Mouse (Mus musculus) heart, postnatal 25 days (tissue): ENCODE data around the gene 4933405L10Rik. TPM values are rescaled to one million over a fixed set of nuclear protein-coding genes. Genes with fewer than 3 reads are reported as not detected.
A peak's percentile ranks its signal among the peaks of the same experiment; 100 is the strongest.

Experiments used
- DNase-seq: peaks from one replicate; pipeline ENCODE4 v3.0.0; 2022; ENCODE audit warnings: low spot score
- intact Hi-C: fragments of 180-260 bp; cut with DNase I; formaldehyde crosslinking; loops from one replicate; pipeline ENCODE4 v1.15.1; 2025
- total RNA-seq, 2 experiments: library from RNA; stranded (reverse); gene quantifications; 2 replicates each; pipeline ENCODE4 v1.2.3; 2021

Gene 4933405L10Rik
- total RNA-seq, 2 experiments from 2014 or later = not detected

GRCm38 (mm10) chr8:105732186-105732585 is 24.7 kb downstream of the 4933405L10Rik start:
- intact Hi-C loops = no loop called here
- no peak for DNase-seq

GRCm38 (mm10) chr8:105739216-105739615 is 31.8 kb downstream of the 4933405L10Rik start:
- intact Hi-C loops = no loop called here
- no peak for DNase-seq

GRCm38 (mm10) chr8:105743301-105743700 is 35.8 kb downstream of the 4933405L10Rik start:
- no peak for DNase-seq
- intact Hi-C loops = no loop called here

GRCm38 (mm10) chr8:105750606-105751005 is 43.2 kb downstream of the 4933405L10Rik start:
- intact Hi-C loops = no loop called here
- DNase-seq = peak; percentile 15

GRCm38 (mm10) chr8:105753916-105754315 is 46.5 kb downstream of the 4933405L10Rik start:
- DNase-seq = no peak
- intact Hi-C loops = no loop called here

GRCm38 (mm10) chr8:105754688-105755087 is 47.2 kb downstream of the 4933405L10Rik start:
- DNase-seq = no peak
- intact Hi-C loops = loop anchor here (5.0 kb wide), 2 partner anchors 42 to 73 kb away; partner anchors contain the start of genes Ranbp10 and Tsnaxip1

- intact Hi-C loops = loop anchor here (5.0 kb wide), 2 partner anchors 46 to 69 kb away; partner anchors contain the start of genes Ranbp10 and Tsnaxip1
- no peak for DNase-seq
Observed at GRCm38 (mm10) chr8:105757796-105758276, 50.4 kb downstream of the 4933405L10Rik start.

GRCm38 (mm10) chr8:105758277-105759108 is 51.0 kb downstream of the 4933405L10Rik start, which contains the start of gene Gfod2:
Gene Gfod2 (minus strand): TSS chr8:105758664.
- intact Hi-C loops = loop anchor here (5.0 kb wide), 2 partner anchors 46 to 69 kb away; partner anchors contain the start of genes Ranbp10 and Tsnaxip1
- peak; percentile 95 for DNase-seq

Other genes starting within 250 kb of the 4933405L10Rik start
- gene Tppp3, start 236.1 kb upstream of the 4933405L10Rik start, total RNA-seq = 10 to 100 TPM; 51.4 TPM
- gene Zdhhc1, start 210.8 kb upstream of the 4933405L10Rik start, total RNA-seq = 10 to 100 TPM; 12.8 to 13.6 TPM
- under 1 TPM; 0.13 to 0.36 TPM for gene Hsd11b2, start 188.9 kb upstream of the 4933405L10Rik start, total RNA-seq
- gene Atp6v0d1, start 141.6 kb upstream of the 4933405L10Rik start, total RNA-seq = 10 to 100 TPM; 45.7 to 53.2 TPM
- 10 to 100 TPM; 41.7 to 50.9 TPM for gene Ripor1, start 102.4 kb upstream of the 4933405L10Rik start, total RNA-seq
- gene Ctcf, start 71.1 kb upstream of the 4933405L10Rik start, total RNA-seq = 10 to 100 TPM; 36.4 to 43.6 TPM
- gene Agrp, start 70.3 kb upstream of the 4933405L10Rik start, total RNA-seq = not detected
- under 1 TPM; 0.18 to 0.20 TPM for gene Carmil2, start 21.4 kb upstream of the 4933405L10Rik start, total RNA-seq
- 10 to 100 TPM; 11.1 to 13.7 TPM for gene Acd, start 6.6 kb upstream of the 4933405L10Rik start, total RNA-seq
- gene Pard6a, start 6.5 kb upstream of the 4933405L10Rik start, total RNA-seq = 1 to 10 TPM; 8.4 to 9.1 TPM
- gene Enkd1, start 555 bp downstream of the 4933405L10Rik start, total RNA-seq = 1 to 10 TPM; 2.0 to 2.4 TPM
- 1 to 10 TPM; 4.2 to 4.8 TPM for gene Gfod2, start 51.0 kb downstream of the 4933405L10Rik start, total RNA-seq
- 10 to 100 TPM; 19.1 to 19.2 TPM for gene Ranbp10, start 119.7 kb downstream of the 4933405L10Rik start, total RNA-seq
- gene Tsnaxip1, start 120.1 kb downstream of the 4933405L10Rik start, total RNA-seq = not detected
- gene Cenpt, start 145.6 kb downstream of the 4933405L10Rik start, total RNA-seq = 1 to 10 TPM; 2.2 to 2.9 TPM
- 10 to 100 TPM; 23.8 to 27.4 TPM for gene Thap11, start 147.5 kb downstream of the 4933405L10Rik start, total RNA-seq
- gene Nutf2, start 152.9 kb downstream of the 4933405L10Rik start, total RNA-seq = 10 to 100 TPM; 30.7 to 35.0 TPM
- 10 to 100 TPM; 23.5 to 23.8 TPM for gene Edc4, start 173.2 kb downstream of the 4933405L10Rik start, total RNA-seq
- under 1 TPM; 0.61 to 0.65 TPM for gene Nrn1l, start 185.9 kb downstream of the 4933405L10Rik start, total RNA-seq
- 10 to 100 TPM; 16.0 to 16.6 TPM for gene Pskh1, start 192.8 kb downstream of the 4933405L10Rik start, total RNA-seq
- under 1 TPM in 1 of 2 experiments, not detected in 1; 0.31 TPM for gene Ctrl, start 226.2 kb downstream of the 4933405L10Rik start, total RNA-seq
- gene Psmb10, start 230.8 kb downstream of the 4933405L10Rik start, total RNA-seq = 10 to 100 TPM; 64.8 to 68.3 TPM
- gene Lcat, start 235.7 kb downstream of the 4933405L10Rik start, total RNA-seq = 1 to 10 TPM in 1 of 2 experiments, under 1 TPM in 1; 0.75 to 1.3 TPM